Mouse (Mus musculus): ENCODE data around the gene Epha3. TPM values are rescaled to one million over a fixed set of nuclear protein-coding genes. Genes with fewer than 3 reads are reported as not detected.

The Epha3 gene
- total RNA-seq, 2 experiments from 2014 or later, result 48.3 to 50.2 TPM

DNA sequence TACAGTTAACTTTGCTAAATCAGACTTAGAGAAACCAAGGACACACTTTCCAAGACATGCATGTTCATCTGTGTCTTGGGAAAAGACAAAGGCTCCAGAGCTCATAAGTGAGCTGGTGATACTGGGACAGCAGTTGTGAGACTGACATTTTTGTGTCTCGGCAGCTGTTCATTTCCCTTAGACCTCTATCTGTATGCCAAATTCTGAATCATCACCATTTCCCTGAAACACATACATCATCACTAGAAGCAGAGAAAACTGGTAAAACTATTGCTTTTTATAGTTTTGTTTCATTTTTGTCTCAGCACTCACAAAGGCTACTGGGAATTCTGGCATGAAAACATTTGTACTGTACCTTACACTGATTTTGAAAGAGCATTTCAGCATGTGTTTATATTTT, 70.2 kb downstream of the Epha3 start:
- DNase-seq, result no peak
- intact Hi-C loops (cut with DNase I), result no loop called here

DNA sequence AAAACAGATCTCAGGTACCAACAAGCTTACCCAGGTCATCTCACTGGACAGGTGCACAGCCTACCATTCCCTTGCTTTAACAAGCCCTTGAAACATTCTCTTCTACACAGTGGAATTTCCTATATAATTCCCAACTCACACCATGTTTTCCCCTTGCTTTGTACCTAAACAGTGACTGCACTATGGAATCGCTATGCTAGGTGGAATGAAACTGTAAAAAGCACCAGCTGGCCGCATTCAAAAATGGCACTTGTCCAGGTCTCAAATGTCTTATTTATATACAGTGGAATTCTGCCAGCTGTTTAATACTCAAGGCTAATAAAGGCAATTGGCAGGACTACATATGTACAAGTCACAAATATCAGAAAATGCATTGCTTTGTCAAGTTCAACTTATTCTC, 71.9 kb downstream of the Epha3 start:
- intact Hi-C loops (cut with DNase I), result no loop called here
- peak; percentile 26 for DNase-seq

DNA sequence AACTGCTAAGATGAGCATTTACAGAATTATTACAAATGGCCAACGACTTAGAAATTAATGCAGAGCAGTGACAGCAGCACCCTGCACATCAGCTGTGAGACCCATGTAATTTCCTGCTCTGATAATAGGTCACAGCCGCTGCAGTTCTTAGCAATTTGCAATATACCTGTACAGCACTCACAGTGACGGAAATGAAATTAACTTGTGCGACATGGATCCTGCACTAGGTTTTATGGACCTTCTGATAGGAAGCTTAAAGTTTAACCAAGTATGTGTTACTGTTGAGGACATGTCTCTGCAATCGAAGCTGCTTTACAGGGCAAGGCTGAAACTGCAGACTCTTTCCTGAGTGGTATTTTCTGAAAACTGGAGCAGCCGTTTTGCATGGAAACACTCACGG, 80.4 kb downstream of the Epha3 start:
- DNase-seq, result no peak
- intact Hi-C loops (cut with DNase I), result no loop called here

DNA sequence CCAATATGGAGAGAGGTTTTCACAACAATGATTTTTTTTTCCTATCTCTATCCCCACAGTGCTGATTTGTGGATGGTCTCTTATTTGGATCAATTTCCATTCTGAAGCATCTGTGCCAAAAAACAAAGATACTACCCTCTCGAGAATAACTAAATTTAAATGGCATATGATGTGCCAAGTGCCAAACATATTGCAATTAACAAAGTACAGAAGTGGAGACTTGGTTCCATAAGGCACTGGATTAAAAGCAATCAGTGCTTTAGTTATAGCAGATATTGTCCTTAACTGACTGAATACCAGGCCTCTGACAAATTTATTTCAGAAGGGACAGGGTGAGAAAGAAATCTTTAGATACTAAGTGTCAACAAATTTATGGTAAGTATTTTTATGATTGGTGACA, 81.9 kb downstream of the Epha3 start:
- no peak for DNase-seq
- intact Hi-C loops (cut with DNase I), result no loop called here

DNA sequence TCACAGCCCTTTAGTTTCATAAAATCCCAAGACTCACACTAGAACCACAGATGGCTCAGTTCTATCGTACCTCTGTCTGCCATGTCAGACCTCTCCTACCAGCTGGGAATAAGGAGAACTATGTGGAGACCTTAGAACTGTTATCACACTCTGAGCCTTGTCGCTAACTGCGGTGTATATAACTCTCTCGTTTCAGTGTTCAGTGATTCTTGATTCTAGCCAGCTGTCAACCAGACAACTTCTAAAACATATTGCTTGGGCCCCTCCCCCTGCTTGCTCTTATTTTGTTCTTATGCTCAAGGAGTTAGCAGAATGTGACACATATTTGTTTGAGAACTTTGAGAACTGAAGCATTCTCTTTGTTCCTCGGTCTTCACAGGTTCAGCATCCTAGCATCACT, 83.8 kb downstream of the Epha3 start:
- intact Hi-C loops (cut with DNase I), result no loop called here
- DNase-seq, result no peak

DNA sequence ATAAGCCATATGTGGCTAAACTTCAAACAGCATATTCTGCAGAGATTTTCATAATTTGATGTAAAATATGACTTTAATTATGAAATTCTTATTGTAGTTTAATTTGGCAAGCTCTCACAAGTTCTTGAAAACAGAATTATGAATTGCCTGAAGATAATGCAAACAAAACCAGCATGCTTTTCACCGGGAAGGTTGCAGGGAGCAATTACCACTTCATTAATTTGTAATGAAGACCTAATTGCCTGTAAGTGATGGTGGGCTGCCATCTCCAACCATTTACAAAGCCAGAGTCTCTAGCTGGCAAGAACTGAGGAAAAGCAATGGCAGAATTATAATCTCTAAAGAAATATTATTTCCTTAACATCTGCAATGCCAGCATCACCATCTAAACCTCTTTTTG, 86.2 kb downstream of the Epha3 start:
- DNase-seq, result no peak
- intact Hi-C loops (cut with DNase I), result no loop called here

DNA sequence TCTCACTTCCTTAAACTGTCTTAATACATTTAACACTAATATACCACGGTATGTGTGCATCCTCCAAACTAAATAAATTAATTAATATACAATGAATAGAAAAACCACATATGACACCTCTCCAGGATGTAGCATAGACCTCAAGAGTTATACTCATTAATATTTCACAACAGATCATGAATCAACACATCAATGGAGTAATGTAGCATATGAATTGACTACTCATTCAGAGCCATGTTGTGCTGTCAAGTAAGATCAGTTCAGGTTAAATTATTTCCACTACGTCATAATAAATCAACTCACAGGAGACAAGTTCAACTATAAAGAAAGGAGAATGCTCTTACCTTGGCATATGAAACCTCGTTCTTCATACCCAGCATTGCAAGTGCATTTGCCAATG, 91.4 kb downstream of the Epha3 start:
- intact Hi-C loops (cut with DNase I), result no loop called here
- DNase-seq, result no peak

DNA sequence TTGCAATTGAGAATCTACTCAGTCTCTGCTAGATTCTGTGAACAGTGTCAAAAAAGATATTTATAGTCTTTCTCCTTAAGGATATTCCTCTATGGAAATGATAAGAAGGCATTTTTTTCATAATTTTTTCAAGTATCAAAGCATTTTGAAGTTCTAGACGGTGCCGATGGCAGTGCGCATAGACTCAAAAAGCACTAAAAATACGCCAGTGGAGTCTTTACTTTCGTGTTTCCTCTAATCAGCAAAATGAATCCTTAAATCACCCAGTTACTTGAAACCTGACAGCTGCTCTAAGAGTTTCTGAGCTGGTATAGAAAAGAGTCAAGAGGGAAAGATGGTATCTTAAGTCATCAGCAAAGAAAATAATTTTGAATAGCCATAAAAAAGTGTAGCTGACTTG, 96.4 kb downstream of the Epha3 start:
- intact Hi-C loops (cut with DNase I), result no loop called here
- DNase-seq, result no peak

DNA sequence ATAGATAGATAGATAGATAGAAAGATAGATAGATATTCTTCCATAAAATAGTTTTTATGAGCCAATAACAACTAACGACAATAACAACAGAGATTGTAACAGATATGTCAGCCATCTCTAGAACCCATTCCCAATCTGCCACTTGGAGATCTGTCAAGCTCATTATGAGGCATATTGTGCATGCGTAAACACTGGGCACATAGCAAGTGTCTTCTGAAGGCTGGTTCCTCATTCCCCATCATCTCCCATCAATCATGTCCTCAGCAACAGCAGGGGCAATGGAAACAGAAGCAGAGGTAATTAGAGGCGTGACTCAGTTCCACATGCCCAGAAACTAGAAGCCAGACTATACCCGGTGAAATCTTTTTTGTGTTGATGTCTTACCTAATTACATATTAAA, 102.8 kb downstream of the Epha3 start:
- no peak for DNase-seq
- intact Hi-C loops (cut with DNase I), result no loop called here

DNA sequence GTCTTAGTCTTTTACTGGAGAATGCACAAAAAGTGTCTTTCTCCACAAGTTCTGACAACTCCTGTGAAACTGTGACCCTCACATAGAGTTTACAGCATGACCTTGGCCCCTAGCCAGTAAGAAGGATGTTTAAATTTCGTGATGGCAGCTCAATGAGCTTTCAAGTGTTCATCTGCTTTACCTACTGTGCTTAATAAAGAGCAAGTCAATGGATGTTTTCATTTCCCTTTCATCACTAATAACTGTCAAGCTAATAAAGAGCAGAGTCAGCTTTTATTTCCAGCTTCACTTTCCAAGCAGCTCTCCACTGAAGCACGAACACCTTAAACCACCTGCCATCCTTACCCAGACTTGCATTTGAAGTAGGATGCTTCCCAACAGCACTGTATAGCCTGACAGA, 103.9 kb downstream of the Epha3 start:
- intact Hi-C loops (cut with DNase I), result no loop called here
- no peak for DNase-seq

DNA sequence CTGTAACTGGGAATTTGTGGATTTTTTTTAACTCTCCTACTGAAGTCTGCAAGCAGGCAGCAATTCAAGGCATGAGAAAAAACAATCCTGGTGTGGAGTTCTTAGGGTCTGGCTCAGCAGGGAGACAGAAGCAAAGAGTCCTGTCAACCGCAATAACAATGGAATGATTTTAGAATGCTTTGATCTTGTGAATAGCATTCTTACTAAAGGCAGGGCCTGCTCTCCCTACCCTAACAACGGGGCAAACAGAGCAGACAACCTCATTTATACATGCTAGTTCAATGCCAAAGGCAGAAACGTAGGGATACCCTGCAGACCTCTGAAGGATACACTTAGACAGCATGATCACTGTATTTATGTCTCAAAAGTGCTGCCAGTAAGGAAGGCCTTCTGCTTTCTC, 110.9 kb downstream of the Epha3 start:
- intact Hi-C loops (cut with DNase I), result no loop called here
- DNase-seq, result no peak

DNA sequence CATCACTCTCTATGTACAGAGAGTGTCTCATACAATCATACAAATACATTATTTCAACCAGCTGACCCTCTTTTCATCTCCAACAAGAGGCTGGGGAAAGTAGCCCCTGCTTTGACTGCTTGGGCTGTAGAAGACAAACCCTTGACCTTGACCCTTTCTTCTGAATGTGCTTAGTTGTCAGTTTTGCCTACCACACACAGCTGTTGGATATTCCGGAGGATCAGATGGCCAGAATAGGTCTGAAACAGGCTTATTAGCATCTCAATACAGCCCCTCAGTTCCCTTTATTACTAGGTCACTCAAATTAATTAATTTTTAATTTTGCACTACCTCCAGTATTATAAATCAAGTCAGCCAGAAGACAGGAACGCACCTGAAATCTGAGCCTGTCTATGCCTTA, 116.2 kb downstream of the Epha3 start:
- no peak for DNase-seq
- intact Hi-C loops (cut with DNase I), result no loop called here

DNA sequence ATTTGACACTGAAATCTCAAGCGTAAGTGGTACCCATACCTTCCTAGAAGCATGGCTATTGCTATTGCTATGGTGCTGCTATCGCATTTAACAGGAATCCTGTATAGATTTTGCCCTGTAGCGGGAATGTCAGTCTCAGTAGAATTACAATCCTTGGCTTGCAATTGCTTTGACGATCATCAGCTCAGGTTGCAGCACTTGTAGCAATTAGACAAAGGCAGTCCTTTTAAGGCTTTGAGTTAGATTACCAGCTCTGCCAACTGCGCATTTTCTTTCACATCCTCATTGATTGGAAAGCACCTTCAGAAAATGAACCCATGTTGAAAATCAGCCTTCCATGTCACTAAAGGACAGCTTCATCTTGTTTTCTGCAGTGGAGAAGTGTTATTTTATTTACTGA, 118.5 kb downstream of the Epha3 start:
- no peak for DNase-seq
- intact Hi-C loops (cut with DNase I), result no loop called here

DNA sequence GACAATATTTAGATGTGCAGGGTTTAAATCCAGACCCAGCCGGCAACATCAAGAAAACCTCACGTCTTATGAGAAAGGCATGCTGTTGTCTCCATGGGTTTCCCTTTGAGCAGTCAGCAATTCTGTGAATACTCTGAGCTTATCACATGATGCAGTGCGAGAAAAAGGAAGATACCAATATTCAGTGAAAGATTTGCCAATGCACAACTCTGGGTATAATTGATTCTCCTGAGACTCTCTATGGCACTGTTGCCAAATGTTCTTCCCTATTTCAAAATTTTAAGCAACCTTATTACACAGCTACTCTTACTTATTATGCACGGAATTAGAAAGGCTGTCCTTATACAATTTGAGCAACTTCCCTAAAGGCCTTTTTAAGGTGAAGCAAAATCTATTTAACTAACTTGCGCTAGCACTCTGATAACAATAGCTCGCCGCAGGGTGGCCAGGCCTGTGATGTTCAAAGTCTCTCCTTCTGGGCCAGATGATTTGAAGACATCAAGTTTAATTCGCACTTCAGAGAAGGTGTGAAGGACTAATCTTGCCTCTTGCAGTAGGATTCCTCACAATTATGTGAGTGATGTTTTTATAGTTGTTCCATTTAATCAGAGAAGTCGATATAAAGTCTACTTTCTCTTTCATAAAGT, 120.6 kb downstream of the Epha3 start:
- intact Hi-C loops (cut with DNase I), result no loop called here
- DNase-seq, result no peak

DNA sequence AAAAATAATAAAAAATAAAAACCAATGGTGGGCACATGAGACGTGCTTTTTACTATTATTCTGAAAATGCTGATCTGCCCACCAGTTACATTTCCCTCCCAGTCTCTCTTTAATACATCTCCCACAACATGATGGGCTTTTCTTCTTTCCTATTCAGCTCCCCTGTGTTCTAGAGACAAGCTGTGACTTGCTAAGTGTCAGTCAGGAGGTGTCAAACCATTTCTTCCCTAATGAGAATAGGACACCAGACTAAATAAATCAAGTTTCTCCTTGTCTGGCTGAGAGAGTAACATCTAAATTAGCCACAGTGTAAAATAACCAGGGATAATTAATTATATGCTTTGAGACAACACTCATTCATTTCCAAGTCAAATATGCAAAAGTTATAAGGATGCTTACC, 144.7 kb downstream of the Epha3 start:
- DNase-seq, result no peak
- intact Hi-C loops (cut with DNase I), result no loop called here

DNA sequence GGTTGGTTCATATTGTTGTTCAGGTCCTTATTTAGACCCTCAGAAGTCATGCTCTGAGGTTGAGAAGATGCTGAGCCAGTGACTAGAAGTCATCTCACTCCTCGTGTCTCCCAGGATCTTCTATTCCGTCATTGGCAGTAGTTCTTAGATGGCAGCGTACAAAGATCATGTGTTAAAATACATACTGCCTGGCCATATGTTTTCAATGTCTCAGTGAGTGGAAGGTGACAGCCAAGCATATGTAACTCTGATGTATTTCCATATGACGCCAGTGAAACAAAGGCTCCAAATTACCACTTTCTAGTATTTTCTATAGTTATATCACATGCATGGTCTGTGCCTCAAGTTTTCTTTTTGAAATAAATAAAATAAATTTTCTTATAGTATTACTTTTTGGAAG, 146.7 kb downstream of the Epha3 start:
- intact Hi-C loops (cut with DNase I), result no loop called here
- no peak for DNase-seq

DNA sequence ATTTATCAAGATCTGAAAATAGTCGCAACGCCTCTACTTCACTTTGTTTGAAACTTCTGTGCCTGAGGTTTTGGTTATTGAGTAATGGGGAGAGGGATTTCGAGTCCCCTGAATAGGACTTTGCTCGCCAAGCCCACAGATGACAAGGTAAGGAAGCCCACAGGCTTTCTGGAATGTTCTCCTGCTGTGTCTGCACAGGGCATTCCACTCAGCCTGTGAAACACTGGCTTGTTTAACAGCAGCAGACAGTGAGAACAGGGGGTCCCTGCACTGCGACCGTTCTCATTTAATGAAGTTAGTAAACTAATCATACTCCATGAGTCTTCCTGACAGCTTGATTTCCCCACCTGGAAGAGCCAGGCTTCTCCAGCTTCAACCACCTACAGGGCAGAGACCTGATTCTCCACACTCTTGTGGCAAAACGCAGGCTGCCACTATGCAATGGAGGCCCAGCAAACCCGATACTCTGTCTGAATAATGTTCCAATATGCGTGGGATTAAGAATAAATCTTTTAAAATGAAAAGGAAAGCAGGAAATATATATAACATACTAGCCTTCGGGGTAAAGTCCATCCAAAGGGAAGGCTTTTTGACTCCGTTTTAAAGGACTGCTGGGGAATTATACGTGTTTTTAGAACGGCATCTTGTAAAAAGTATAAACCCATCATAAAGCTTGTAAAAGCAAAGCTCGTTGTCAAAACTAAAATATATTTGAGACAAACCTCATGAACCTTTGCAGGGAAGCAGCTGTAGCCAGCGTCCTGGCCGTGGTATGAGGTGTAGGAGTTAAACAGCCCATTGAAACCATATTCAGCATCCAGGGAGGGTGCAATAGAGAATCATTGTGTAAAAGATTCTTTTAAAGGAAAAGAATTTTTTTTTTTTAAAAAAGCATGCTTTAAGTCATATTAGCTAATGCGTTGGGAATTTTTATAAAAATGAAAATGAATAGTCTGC, 156.8 kb downstream of the Epha3 start:
- intact Hi-C loops (cut with DNase I), result no loop called here
- DNase-seq, result no peak

DNA sequence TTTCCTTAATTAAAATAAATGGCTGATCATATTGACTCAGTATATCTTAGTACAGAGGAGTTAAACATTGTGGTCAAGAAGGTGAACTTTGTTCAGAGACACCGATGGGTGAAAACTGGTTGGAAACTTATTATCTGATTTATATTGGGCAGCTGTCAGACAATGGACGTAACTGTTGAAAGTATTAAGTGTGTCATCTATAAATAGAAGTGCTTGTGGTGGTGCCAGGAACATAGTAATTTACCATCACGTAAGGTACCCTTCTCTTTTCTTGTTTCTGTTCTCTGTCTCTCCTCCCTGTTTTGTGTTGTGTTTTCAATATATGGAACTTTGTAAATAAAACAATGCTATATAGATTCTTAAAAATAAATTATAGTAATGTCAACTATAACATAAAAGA, 174.6 kb downstream of the Epha3 start:
- intact Hi-C loops (cut with DNase I), result no loop called here
- no peak for DNase-seq

DNA sequence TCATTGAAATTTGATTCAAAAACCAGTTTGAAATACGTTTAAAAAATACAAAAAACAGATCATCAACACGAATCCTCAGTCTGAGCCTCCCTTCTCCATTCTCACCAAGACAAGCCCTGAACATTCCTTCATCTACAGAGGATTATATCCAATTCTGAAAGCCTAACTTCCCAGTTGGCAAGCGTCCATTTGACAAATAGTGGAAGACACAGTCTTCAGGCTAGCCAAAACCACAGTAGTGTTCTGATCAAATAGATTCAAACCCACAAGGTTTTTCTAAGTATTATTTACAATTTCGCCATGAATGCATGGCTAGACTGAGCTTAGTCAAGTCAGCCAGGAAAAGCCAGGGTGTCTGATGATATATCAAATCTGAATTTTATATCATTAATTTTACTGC, 179.8 kb downstream of the Epha3 start:
- intact Hi-C loops (cut with DNase I), result no loop called here
- no peak for DNase-seq

DNA sequence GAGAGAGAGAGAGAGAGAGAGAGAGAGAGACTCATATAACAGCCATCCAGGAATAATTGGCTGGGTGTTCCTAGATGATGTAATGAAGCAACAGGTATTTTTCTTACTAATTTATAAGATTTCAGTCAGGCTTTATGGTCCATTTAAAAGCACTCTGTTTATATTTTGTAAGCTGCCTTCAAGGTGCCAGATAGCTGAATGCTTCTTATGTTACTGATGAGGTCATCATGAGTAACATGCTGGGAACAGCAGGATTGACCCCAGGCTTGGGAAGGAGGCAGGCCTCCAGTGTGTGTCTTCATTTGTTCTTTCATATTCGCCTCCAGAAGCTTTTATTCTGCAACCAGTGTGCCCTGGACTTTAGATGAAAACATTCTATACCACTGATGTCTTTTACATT, 189.5 kb downstream of the Epha3 start:
- intact Hi-C loops (cut with DNase I), result no loop called here
- DNase-seq, result no peak

DNA sequence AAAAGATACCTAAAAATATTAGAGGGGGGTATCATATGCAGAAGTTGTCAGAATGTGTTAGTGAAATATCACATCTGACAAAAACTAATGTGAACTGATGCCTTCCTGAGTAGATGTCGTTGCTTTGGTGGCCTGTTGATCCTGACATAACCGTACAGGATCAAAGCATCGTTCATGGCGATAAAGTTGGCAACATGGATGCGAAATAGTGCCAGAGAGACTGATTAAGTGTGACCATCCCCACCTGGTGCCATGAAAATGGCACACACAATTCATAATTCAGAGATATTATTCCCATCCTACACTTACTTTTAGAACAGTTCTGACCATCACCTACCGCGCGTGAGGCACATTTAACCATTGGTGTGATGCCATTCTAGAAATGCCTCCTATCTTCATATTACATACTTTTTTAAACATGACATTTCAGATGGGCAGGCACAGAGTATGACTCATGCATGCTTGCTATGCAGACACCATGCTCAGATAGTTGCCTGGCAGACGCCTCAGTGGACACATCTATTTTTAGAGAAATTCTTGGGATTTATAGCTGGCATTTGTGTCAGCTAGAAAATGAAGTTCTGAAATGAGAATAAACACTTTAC, 190.6 kb downstream of the Epha3 start:
- peak; percentile 49 for DNase-seq
- intact Hi-C loops (cut with DNase I), result no loop called here

DNA sequence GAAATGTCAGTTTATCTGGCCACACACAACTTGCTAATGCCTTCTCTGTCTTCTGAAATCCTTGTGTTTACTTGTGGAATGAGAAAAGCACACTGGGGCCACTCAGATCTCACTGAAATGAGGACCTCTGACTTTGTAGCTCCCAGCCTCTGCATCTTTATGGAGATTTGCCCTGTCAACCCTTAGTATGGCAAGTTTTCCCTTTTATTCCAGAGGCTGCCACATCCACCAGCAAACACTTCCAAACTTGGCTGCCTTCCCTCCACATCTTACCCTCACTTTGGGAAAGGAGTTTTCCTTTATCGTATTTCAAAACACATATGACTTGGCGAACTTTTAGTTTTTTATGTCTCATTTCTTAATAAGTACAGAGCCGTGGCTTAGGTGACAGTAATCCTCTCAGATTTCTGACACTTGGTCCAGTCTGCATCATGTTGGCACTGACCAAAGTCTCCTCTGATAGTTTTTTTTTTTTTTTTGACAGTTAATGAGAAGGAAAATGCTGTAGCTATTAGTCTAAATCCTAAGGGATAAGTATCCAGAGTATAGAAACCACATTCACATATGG, 198.0 kb downstream of the Epha3 start:
- no peak for DNase-seq
- intact Hi-C loops (cut with DNase I), result no loop called here
